Mouse (Mus musculus) limb, embryonic 12.5 days (tissue): Measurements from ENCODE around the gene Nsmce3. TPM values are rescaled to one million over a fixed set of nuclear protein-coding genes. Genes with fewer than 3 reads are reported as not detected.

Experiments used
- ATAC-seq: fragments of 200-750 bp; cut with Nextera tagmentation; 2 replicates; pipeline ENCODE4 v1.8.0; 2017; ENCODE audit warnings: low read depth, moderate TSS enrichment; ENCODE audit not compliant: insufficient number of reproducible peaks, insufficient read depth, low FRiP score, low TSS enrichment
- H3K27ac ChIP-seq: fragments of 300-500 bp; sonication (generic); 2 replicates; pipeline ENCODE4 v1.5.1; 2016; ENCODE audit warnings: mild to moderate bottlenecking, moderate library complexity
- H3K27me3 ChIP-seq: fragments of 300-500 bp; sonication (generic); 2 replicates; pipeline ENCODE4 v1.6.1; 2016; ENCODE audit warnings: mild to moderate bottlenecking, moderate library complexity
- H3K36me3 ChIP-seq: fragments of 300-500 bp; sonication (generic); 2 replicates; pipeline ENCODE4 v1.6.1; 2016; ENCODE audit warnings: mild to moderate bottlenecking, moderate library complexity
- H3K4me1 ChIP-seq: fragments of 300-500 bp; sonication (generic); replicated peaks from 2 replicates; pipeline ENCODE4 v1.6.1; 2016
- H3K4me2 ChIP-seq: fragments of 300-500 bp; sonication (generic); 2 replicates; pipeline ENCODE4 v1.6.1; 2016; ENCODE audit warnings: mild to moderate bottlenecking, moderate library complexity
- H3K4me3 ChIP-seq: fragments of 300-500 bp; sonication (generic); replicated peaks from 2 replicates; pipeline ENCODE4 v1.5.1; 2016; ENCODE audit warnings: mild to moderate bottlenecking
- H3K9ac ChIP-seq: fragments of 300-500 bp; sonication (generic); replicated peaks from 2 replicates; pipeline ENCODE4 v1.6.1; 2016; ENCODE audit warnings: mild to moderate bottlenecking, moderate library complexity
- H3K9me3 ChIP-seq: fragments of 300-500 bp; sonication (generic); 2 replicates; pipeline ENCODE4 v1.6.1; 2016; ENCODE audit warnings: mild to moderate bottlenecking, moderate library complexity
- WGBS: fragments of 180-500 bp; shearing (Covaris S2); methylation state at CpG from one replicate; pipeline ENCODE4 v1.1.7; 2016; 5-methylcytosine and 5-hydroxymethylcytosine counted together
- polyA plus RNA-seq: library from polyadenylated mRNA; unstranded; fragments of >200 nt; fragmentation: Nextera tagmentation; extraction: Ambion mirVana; gene quantifications from 2 replicates; pipeline ENCODE4 v1.2.1, GENCODE M21; 2016

The Nsmce3 gene
- polyA plus RNA-seq, 1 experiment from 2014 or later = 12.0 TPM

- Histone ChIP-seq H3K27ac (no peak overlapping the region), H3K27me3 (no peaks in the 10 kb centered on the region), H3K9me3 (no peaks in the 10 kb centered on the region), H3K36me3 (no peaks in the 10 kb centered on the region), H3K4me1 (no peaks in the 10 kb centered on the region; the same call in 1 of the 2 replicates), H3K4me3 (no peak overlapping the region), H3K9ac (no peak overlapping the region), H3K4me2 (no peak overlapping the region)
- ATAC-seq = no peak
- 80% methylated on average over 3 of the region's 3 CpGs for WGBS
These were observed 18.3 kb upstream of the Nsmce3 start for GRCm38 (mm10) chr7:64891139-64891538.

GRCm38 (mm10) chr7:64889919-64890318, 17.1 kb upstream of the Nsmce3 start:
- H3K9ac ChIP-seq = no peak overlapping the region
- no peak overlapping the region for H3K4me3 ChIP-seq
- H3K9me3 ChIP-seq = no peaks in the 10 kb centered on the region
- H3K27me3 ChIP-seq = no peaks in the 10 kb centered on the region
- H3K4me1 ChIP-seq = no peaks in the 10 kb centered on the region
- H3K4me2 ChIP-seq = no peak overlapping the region
- ATAC-seq = no peak
- H3K36me3 ChIP-seq = no peaks in the 10 kb centered on the region
- no peak overlapping the region for H3K27ac ChIP-seq
- WGBS = 89% methylated on average over 9 of the region's 9 CpGs

- no peak overlapping the region for H3K27ac ChIP-seq
- no peak overlapping the region for H3K9ac ChIP-seq
- no peaks in the 10 kb centered on the region for H3K27me3 ChIP-seq
- no peak for ATAC-seq
- 76% methylated on average over 11 of the region's 11 CpGs for WGBS
- H3K4me1 ChIP-seq = no peaks in the 10 kb centered on the region
- no peaks in the 10 kb centered on the region for H3K36me3 ChIP-seq
- H3K4me3 ChIP-seq = no peak overlapping the region
- H3K4me2 ChIP-seq = no peak overlapping the region
- no peaks in the 10 kb centered on the region for H3K9me3 ChIP-seq
These were observed 11.5 kb upstream of the Nsmce3 start for GRCm38 (mm10) chr7:64884187-64884862.

GRCm38 (mm10) chr7:64882243-64882642, 9.4 kb upstream of the Nsmce3 start:
- no peaks in the 10 kb centered on the region for H3K4me1 ChIP-seq
- no peak overlapping the region for H3K9ac ChIP-seq
- H3K36me3 ChIP-seq = no peaks in the 10 kb centered on the region
- no peak overlapping the region for H3K27ac ChIP-seq
- 67% methylated on average over 6 of the region's 6 CpGs for WGBS
- no peak overlapping the region for H3K4me2 ChIP-seq
- H3K9me3 ChIP-seq = no peaks in the 10 kb centered on the region
- no peak overlapping the region for H3K4me3 ChIP-seq
- ATAC-seq = no peak
- H3K27me3 ChIP-seq = peaks cover 8% of the 10 kb centered on the region; the same call in 1 of the 2 replicates

GRCm38 (mm10) chr7:64881387-64881786, 8.6 kb upstream of the Nsmce3 start:
- no peaks in the 10 kb centered on the region for H3K36me3 ChIP-seq
- H3K4me2 ChIP-seq = no peak overlapping the region
- H3K27ac ChIP-seq = no peak overlapping the region
- no peaks in the 10 kb centered on the region for H3K4me1 ChIP-seq
- WGBS = 67% methylated on average over 7 of the region's 7 CpGs
- H3K4me3 ChIP-seq = no peak overlapping the region
- H3K9me3 ChIP-seq = no peaks in the 10 kb centered on the region
- no peak for ATAC-seq
- H3K9ac ChIP-seq = no peak overlapping the region
- H3K27me3 ChIP-seq = peaks cover 16% of the 10 kb centered on the region; the same call in 1 of the 2 replicates

GRCm38 (mm10) chr7:64880415-64880814, 7.6 kb upstream of the Nsmce3 start:
- ATAC-seq = no peak
- no peaks in the 10 kb centered on the region for H3K4me1 ChIP-seq
- no peaks in the 10 kb centered on the region for H3K36me3 ChIP-seq
- H3K4me2 ChIP-seq = no peak overlapping the region
- peaks cover 20% of the 10 kb centered on the region for H3K27me3 ChIP-seq
- no peak overlapping the region for H3K27ac ChIP-seq
- 71% methylated on average over 5 of the region's 5 CpGs for WGBS
- no peaks in the 10 kb centered on the region for H3K9me3 ChIP-seq
- H3K9ac ChIP-seq = no peak overlapping the region
- H3K4me3 ChIP-seq = no peak overlapping the region

GRCm38 (mm10) chr7:64874941-64875340, 2.1 kb upstream of the Nsmce3 start:
- no peak overlapping the region for H3K4me2 ChIP-seq
- H3K27ac ChIP-seq = no peak overlapping the region
- 95% methylated on average over 4 of the region's 4 CpGs for WGBS
- no peak overlapping the region for H3K4me3 ChIP-seq
- peaks cover 10% of the 10 kb centered on the region for H3K36me3 ChIP-seq
- H3K9me3 ChIP-seq = no peaks in the 10 kb centered on the region
- no peak overlapping the region for H3K9ac ChIP-seq
- peaks cover 31% of the 10 kb centered on the region for H3K27me3 ChIP-seq
- no peak for ATAC-seq
- H3K4me1 ChIP-seq = peaks cover 12% of the 10 kb centered on the region

GRCm38 (mm10) chr7:64873266-64873665, 469 bp upstream of the Nsmce3 start:
- ATAC-seq = peak; percentile 8; the same call in 1 of the 2 replicates
- Histone ChIP-seq H3K9me3 (no peaks in the 10 kb centered on the region), H3K9ac (no peak overlapping the region), H3K27me3 (peaks cover 31% of the 10 kb centered on the region), H3K4me1 (peaks cover 12% of the 10 kb centered on the region), H3K4me3 (peak overlapping the region; percentile 90), H3K4me2 (peak overlapping the region; percentile 88), H3K27ac (peak overlapping the region; percentile 96), H3K36me3 (peaks cover 15% of the 10 kb centered on the region)
- WGBS = 34% methylated on average over 11 of the region's 11 CpGs

GRCm38 (mm10) chr7:64871987-64872742, 632 bp downstream of the Nsmce3 start:
- peaks cover 22% of the 10 kb centered on the region for H3K27me3 ChIP-seq
- under 1% methylated on average over 33 of the region's 33 CpGs for WGBS
- peaks cover 12% of the 10 kb centered on the region for H3K4me1 ChIP-seq
- H3K9me3 ChIP-seq = no peaks in the 10 kb centered on the region
- H3K4me3 ChIP-seq = peak overlapping the region; percentile 90
- peak overlapping the region; percentile 90 for H3K9ac ChIP-seq
- ATAC-seq = peak; percentile 78
- peak overlapping the region; percentile 96 for H3K27ac ChIP-seq
- peaks cover 15% of the 10 kb centered on the region for H3K36me3 ChIP-seq
- H3K4me2 ChIP-seq = peak overlapping the region; percentile 88

GRCm38 (mm10) chr7:64869549-64870065, 3.2 kb downstream of the Nsmce3 start:
- peaks cover 3% of the 10 kb centered on the region for H3K27me3 ChIP-seq
- no peak overlapping the region for H3K9ac ChIP-seq
- H3K36me3 ChIP-seq = peaks cover 15% of the 10 kb centered on the region
- no peak overlapping the region for H3K27ac ChIP-seq
- 78% methylated on average over 6 of the region's 6 CpGs for WGBS
- H3K4me3 ChIP-seq = no peak overlapping the region
- no peaks in the 10 kb centered on the region for H3K9me3 ChIP-seq
- no peak overlapping the region for H3K4me2 ChIP-seq
- ATAC-seq = no peak
- H3K4me1 ChIP-seq = peaks cover 12% of the 10 kb centered on the region

GRCm38 (mm10) chr7:64863538-64863937, 9.3 kb downstream of the Nsmce3 start:
- H3K9ac ChIP-seq = no peak overlapping the region
- no peaks in the 10 kb centered on the region for H3K9me3 ChIP-seq
- no peaks in the 10 kb centered on the region for H3K27me3 ChIP-seq
- H3K4me1 ChIP-seq = no peaks in the 10 kb centered on the region
- no peak overlapping the region for H3K4me2 ChIP-seq
- 84% methylated on average over 3 of the region's 3 CpGs for WGBS
- no peak overlapping the region for H3K27ac ChIP-seq
- H3K36me3 ChIP-seq = no peaks in the 10 kb centered on the region
- ATAC-seq = no peak
- no peak overlapping the region for H3K4me3 ChIP-seq
